Mouse (Mus musculus): Measurements from ENCODE around the gene Atrnl1.

Gene Atrnl1

DNA sequence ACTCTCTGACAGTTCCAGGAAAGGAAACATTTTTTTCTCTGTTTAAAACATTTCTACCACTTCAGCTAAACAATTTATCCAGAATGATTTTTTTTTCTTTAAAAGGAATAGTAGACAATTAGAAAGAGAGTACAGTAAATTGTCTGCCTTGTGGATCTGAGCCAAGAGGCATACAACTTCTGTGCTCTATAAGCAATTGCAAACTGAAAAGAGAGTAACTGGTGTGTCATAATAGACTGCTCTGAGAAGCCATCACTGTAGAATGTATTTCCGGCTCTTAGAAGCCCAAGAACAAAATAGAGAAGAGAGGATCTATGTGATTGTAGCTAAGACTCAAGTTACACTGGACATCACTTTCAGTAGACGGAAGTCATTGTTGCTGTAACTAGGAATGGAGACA lies 458.1 kb downstream of the Atrnl1 start:
- in situ Hi-C loops (cut with MboI; ENCODE audit: low pct_unique_long_range_greater_than_20kb in 1 of 2, low sequenced_read_pairs in 2 of 2, unreplicated experiment in 1 of 2): no loop called here

- in situ Hi-C loops (cut with MboI; ENCODE audit: low pct_unique_long_range_greater_than_20kb in 1 of 2, low sequenced_read_pairs in 2 of 2, unreplicated experiment in 1 of 2): no loop called here
Measured at GRCm38 (mm10) chr19:58072404-58072803, 461.6 kb downstream of the Atrnl1 start.

DNA sequence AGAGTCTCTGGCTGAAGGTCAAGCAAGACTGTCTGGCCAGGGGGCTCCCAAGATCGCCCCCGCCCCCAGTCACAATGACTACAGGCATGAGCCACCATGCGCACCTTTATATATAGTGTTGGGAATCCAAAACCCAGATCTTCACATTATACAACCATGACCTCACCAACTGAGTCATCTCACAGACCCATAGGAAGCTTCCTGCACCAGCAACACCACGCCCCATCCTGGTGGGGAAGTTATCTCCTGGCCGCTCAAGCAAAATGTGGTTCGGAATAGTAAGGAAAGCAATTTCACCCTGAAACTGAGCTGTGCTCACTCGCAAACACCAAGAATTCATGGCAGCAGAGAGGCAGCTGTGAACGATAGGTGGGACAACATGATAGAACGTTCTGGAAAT lies 462.0 kb downstream of the Atrnl1 start:
- in situ Hi-C loops (cut with MboI; ENCODE audit: low pct_unique_long_range_greater_than_20kb in 1 of 2, low sequenced_read_pairs in 2 of 2, unreplicated experiment in 1 of 2): no loop called here

DNA sequence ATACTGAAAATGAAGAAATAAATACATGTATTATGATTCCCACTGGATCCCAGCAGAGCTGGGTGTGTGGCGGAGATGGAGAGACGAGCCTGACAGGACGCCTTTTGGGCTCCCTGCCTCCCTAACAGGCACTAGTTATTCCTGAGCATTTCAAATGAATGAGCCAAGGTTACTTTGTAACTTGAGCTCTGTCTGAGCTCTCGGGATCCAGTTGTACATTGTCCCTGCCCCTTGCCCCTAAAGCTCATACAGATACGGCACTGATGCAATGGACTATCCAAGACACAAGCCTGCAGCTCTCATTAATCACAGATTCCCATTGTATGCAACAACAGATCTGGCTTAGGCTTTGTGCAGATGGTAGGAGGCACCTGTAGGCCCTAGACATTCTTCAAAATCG lies 464.4 kb downstream of the Atrnl1 start:
- in situ Hi-C loops (cut with MboI; ENCODE audit: low pct_unique_long_range_greater_than_20kb in 1 of 2, low sequenced_read_pairs in 2 of 2, unreplicated experiment in 1 of 2): no loop called here

- in situ Hi-C loops (cut with MboI; ENCODE audit: low pct_unique_long_range_greater_than_20kb in 1 of 2, low sequenced_read_pairs in 2 of 2, unreplicated experiment in 1 of 2): no loop called here
Measured at GRCm38 (mm10) chr19:58076961-58077371, 466.1 kb downstream of the Atrnl1 start.

GRCm38 (mm10) chr19:58077529-58078070 lies 466.8 kb downstream of the Atrnl1 start:
- in situ Hi-C loops (cut with MboI; ENCODE audit: low pct_unique_long_range_greater_than_20kb in 1 of 2, low sequenced_read_pairs in 2 of 2, unreplicated experiment in 1 of 2): no loop called here

DNA sequence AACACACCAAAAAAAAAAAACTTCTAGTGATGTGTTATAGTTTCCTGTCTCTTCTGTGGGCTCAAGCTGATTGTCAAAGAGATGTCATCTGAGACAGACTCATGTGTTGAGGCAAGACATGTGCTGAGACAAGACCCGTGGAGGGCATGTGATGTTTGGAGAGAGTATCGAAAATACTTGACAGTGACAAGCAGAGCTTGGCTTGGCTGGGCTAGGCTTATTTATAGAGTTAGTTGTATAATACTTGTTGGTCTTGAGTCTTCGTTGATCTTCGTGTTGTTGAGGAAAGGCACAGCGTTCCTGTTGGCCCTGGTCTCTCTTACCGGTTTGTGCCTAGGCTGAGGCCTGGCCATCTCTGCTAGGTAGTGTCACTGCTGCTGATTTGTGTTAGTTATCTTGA lies 469.3 kb downstream of the Atrnl1 start:
- in situ Hi-C loops (cut with MboI; ENCODE audit: low pct_unique_long_range_greater_than_20kb in 1 of 2, low sequenced_read_pairs in 2 of 2, unreplicated experiment in 1 of 2): no loop called here

- in situ Hi-C loops (cut with MboI; ENCODE audit: low pct_unique_long_range_greater_than_20kb in 1 of 2, low sequenced_read_pairs in 2 of 2, unreplicated experiment in 1 of 2): no loop called here
Measured at GRCm38 (mm10) chr19:58082751-58083150, 471.9 kb downstream of the Atrnl1 start.

DNA sequence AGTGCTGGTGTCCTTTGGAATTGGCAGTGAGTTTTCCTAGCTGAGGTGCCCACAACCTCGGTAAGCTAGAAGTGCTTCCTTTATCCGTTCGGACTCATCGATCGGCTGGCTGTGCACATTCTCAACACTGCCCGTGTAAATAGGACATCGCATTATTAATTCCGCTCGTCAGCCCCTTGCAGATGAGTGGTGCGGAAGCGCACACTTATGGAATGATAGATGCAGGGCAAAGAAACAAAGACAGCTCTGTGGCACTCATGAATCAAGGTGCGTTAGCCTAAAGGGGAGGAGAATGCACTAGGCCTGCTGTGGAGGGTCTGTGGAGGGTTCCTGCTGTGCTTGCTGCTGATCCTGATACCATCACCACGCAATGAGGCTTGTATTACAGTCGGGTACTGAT lies 474.0 kb downstream of the Atrnl1 start:
- in situ Hi-C loops (cut with MboI; ENCODE audit: low pct_unique_long_range_greater_than_20kb in 1 of 2, low sequenced_read_pairs in 2 of 2, unreplicated experiment in 1 of 2): no loop called here

GRCm38 (mm10) chr19:58086734-58087133 lies 475.9 kb downstream of the Atrnl1 start:
- in situ Hi-C loops (cut with MboI; ENCODE audit: low pct_unique_long_range_greater_than_20kb in 1 of 2, low sequenced_read_pairs in 2 of 2, unreplicated experiment in 1 of 2): no loop called here

DNA sequence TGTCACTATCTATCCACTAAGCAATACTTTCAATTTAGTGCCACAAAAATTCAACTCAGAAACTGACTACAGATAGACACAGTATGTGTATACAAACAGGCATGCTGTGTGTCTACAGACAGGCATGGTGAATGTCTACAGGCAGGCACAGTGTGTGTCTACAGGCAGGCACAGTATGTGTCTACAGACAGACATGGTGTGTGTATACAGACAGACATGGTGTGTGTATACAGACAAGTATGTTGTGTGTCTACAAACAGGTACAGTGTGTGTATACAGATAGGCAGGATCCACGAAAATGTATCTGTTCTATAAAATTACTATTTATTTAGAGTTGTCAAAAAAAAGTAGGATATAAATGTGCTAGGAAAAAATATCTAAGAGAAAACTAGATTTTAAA lies 477.1 kb downstream of the Atrnl1 start:
- in situ Hi-C loops (cut with MboI; ENCODE audit: low pct_unique_long_range_greater_than_20kb in 1 of 2, low sequenced_read_pairs in 2 of 2, unreplicated experiment in 1 of 2): no loop called here

DNA sequence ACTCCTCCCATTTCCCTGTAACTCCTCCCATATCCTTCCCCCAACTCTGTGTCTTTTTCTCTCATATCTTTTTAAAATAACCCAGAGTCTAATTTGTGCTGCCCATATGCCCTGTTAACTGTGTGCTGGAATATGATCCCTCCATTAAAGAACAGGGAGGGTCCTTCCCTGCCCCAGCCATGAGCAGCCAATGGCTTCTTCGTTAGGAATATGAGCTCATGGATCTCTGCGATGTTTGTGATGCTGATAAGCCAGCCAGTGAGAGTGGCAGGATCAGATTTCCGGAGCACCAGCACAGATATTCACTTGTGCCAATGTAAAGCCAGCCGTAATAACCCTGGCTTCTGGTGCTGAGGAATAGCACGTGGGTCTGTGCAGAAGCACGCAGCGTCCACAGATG lies 477.6 kb downstream of the Atrnl1 start:
- in situ Hi-C loops (cut with MboI; ENCODE audit: low pct_unique_long_range_greater_than_20kb in 1 of 2, low sequenced_read_pairs in 2 of 2, unreplicated experiment in 1 of 2): no loop called here

DNA sequence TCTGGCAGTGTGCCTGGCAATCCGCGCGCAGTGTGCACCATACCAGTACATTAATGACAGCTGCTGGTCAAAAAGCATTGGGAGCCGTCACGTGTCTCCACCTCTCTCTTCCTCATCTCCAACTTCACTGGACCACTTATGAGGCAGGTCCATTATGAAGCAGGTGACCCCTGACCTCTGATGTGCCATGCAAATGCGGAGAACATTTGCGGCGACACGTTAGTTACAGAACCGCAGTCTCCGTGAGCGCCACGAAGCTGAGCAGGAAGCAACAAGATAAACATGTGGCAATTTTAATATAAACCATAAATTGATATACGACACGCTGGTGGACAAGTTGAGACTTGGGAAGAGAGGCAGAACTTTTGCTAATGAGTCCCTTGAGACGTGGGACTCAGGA lies 481.1 kb downstream of the Atrnl1 start:
- in situ Hi-C loops (cut with MboI; ENCODE audit: low pct_unique_long_range_greater_than_20kb in 1 of 2, low sequenced_read_pairs in 2 of 2, unreplicated experiment in 1 of 2): no loop called here

GRCm38 (mm10) chr19:58094781-58095543 lies 484.1 kb downstream of the Atrnl1 start:
- in situ Hi-C loops (cut with MboI; ENCODE audit: low pct_unique_long_range_greater_than_20kb in 1 of 2, low sequenced_read_pairs in 2 of 2, unreplicated experiment in 1 of 2): no loop called here

- in situ Hi-C loops (cut with MboI; ENCODE audit: low pct_unique_long_range_greater_than_20kb in 1 of 2, low sequenced_read_pairs in 2 of 2, unreplicated experiment in 1 of 2): no loop called here
Measured at GRCm38 (mm10) chr19:58095776-58096175, 484.9 kb downstream of the Atrnl1 start.

DNA sequence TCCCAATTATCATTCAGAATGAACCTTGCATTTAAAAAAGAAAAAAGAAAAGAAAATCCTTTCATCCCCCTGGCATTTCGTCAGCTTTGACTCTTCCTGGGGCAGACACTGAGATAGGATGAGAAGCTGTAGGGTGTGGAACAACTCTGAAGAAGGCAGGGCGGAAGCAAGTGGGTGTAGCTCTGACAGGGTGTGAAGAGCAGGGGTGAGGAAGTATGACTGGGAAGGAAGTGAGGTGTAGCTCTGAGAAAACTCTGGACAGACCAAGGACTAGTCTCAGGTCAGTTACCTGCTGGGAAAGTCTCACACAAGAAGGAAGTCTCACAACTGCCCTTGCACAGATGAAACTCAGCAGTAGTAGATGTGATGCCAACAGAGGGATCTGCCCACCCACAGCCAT lies 486.4 kb downstream of the Atrnl1 start:
- in situ Hi-C loops (cut with MboI; ENCODE audit: low pct_unique_long_range_greater_than_20kb in 1 of 2, low sequenced_read_pairs in 2 of 2, unreplicated experiment in 1 of 2): no loop called here

GRCm38 (mm10) chr19:58099539-58099938 lies 488.7 kb downstream of the Atrnl1 start:
- in situ Hi-C loops (cut with MboI; ENCODE audit: low pct_unique_long_range_greater_than_20kb in 1 of 2, low sequenced_read_pairs in 2 of 2, unreplicated experiment in 1 of 2): no loop called here

GRCm38 (mm10) chr19:58100381-58100780 lies 489.5 kb downstream of the Atrnl1 start:
- in situ Hi-C loops (cut with MboI; ENCODE audit: low pct_unique_long_range_greater_than_20kb in 1 of 2, low sequenced_read_pairs in 2 of 2, unreplicated experiment in 1 of 2): no loop called here

DNA sequence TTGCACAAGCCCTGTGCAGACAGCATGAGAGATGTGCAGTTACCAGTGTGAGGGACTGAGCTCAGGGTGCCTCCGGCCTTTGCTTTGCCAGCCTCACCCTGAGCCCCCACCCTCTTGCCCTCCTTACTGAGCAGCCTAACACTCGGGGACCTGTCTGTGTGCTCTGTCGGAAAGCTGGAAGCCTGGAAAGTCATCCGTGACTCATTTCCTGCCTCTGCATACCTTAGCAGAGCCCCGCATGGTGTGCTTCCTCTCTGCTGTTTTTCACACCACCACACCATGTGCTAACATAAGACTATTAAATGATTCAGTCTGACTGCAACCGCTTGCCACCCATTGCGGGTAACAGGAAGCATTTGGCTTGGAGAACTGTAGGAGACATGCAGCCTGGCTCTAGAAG lies 493.7 kb downstream of the Atrnl1 start:
- in situ Hi-C loops (cut with MboI; ENCODE audit: low pct_unique_long_range_greater_than_20kb in 1 of 2, low sequenced_read_pairs in 2 of 2, unreplicated experiment in 1 of 2): no loop called here

- in situ Hi-C loops (cut with MboI; ENCODE audit: low pct_unique_long_range_greater_than_20kb in 1 of 2, low sequenced_read_pairs in 2 of 2, unreplicated experiment in 1 of 2): no loop called here
Measured at GRCm38 (mm10) chr19:58107632-58108031, 496.8 kb downstream of the Atrnl1 start.

All from mouse embryonic stem cell (cell line).